Mouse (Mus musculus): Measurements from ENCODE around the gene Fitm2.

DNA sequence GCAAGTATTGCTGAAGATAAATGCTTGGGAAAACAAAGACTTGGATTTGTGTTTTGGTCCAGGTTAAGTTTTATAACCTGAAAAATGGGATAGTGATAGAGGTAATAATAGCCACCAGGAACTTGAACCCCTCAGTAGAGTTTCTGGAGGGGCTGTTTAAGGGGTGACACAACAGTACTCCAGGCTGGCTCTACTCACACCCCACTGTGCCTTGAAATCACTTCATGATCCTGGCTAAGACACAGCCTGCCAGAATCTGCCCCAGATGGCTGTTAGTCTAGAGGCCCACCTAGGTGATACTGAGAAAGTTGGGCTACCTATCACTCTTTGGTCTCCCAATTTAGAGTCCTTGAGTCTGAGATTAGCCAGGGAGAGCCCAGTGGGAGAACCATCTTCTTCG lies 32.9 kb downstream of the Fitm2 start:
- no peak for TF ChIP-seq MAFK (IDR thresholded peaks at IDR 0.05; ENCODE audit: borderline replicate concordance, low read depth, low read length)
- no peak for TF ChIP-seq CTCF (IDR thresholded peaks at IDR 0.05 in 2 of 3, conservative IDR thresholded peaks at IDR 0.05 in 1 of 3; ENCODE audit: control insufficient read depth in 1 of 3, insufficient read depth in 1 of 3, low read depth in 2 of 3, low read length in 3 of 3, poor library complexity in 1 of 3, severe bottlenecking in 1 of 3)
- TF ChIP-seq POLR2A (IDR thresholded peaks at IDR 0.05; ENCODE audit: control insufficient read depth in 1 of 2, insufficient read depth in 1 of 2, low read depth in 1 of 2, low read length in 2 of 2, poor library complexity in 1 of 2), result no peak
- no peak for TF ChIP-seq ZC3H11A (IDR thresholded peaks at IDR 0.05; ENCODE audit: low read depth, low read length)
- TF ChIP-seq EP300 (IDR thresholded peaks at IDR 0.05; ENCODE audit: low read depth in 1 of 2, low read length in 2 of 2), result no peak
- no peak for TF ChIP-seq USF1 (IDR thresholded peaks at IDR 0.05; ENCODE audit: low read depth, low read length)
- no peak for TF ChIP-seq POLR2AphosphoS2 (IDR thresholded peaks at IDR 0.05; ENCODE audit: low read length)
- TF ChIP-seq HCFC1 (IDR thresholded peaks at IDR 0.05; ENCODE audit: low read depth, low read length), result no peak
- TF ChIP-seq TCF12 (IDR thresholded peaks at IDR 0.05; ENCODE audit: low read depth, low read length), result no peak
- TF ChIP-seq E2F4 (IDR thresholded peaks at IDR 0.05; ENCODE audit: borderline replicate concordance, low read depth, low read length), result no peak
- no peak for TF ChIP-seq TAL1 (IDR thresholded peaks at IDR 0.05; ENCODE audit: low read length)
